21 mouse cellular contexts compared by ENCODE assay signal in the genomic region with DNA sequence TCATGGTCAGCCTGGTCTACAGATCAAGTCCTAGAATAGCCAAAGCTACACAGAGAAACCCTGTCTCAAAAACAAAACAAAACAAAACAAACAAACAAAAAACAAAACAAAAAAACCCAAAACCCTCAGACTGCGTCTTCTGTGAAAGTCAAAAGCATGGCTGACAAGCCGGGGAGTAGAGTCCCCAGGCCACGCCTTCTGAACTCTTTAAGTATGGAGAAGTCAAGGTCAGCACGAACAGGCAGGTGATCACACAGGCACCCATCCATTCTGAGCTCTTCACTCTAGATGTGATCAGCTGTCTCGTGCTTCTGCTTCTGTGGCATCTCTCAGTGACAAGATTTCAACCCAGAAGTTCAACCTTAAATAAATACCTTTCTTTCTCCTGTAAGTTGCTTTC. TPM values are rescaled to one million over a fixed set of nuclear protein-coding genes. Genes with fewer than 3 reads are reported as not detected.
A peak's percentile ranks its signal among the peaks of the same experiment; 100 is the strongest.
DNase-seq lines count a peak whose midpoint lies in the region; ATAC-seq and TF ChIP-seq lines count a peak whose summit lies in the region.
"Had no signal": no experiment of that assay in that cellular context is flagged by ENCODE, and none has a peak within 500 bp of the region (broad histone marks: within the 10 kb centered on the region; RNA-seq: fewer than 3 reads in every experiment).

No protein-coding gene starts in this region.

- TF ChIP-seq POLR2A in ES-Bruce4 (IDR thresholded peaks at IDR 0.05; ENCODE audit: insufficient read depth, low read length), result no peak

- H3K4me1 ChIP-seq in E14TG2a.4 (replicated peaks; ENCODE audit: low read depth, low read length), result peaks cover 86% of the 10 kb centered on the region
- peaks cover 5% of the 10 kb centered on the region for H3K4me1 ChIP-seq in ES-Bruce4 (ENCODE audit: control insufficient read depth, insufficient read depth, low read length)
- no peaks in the 10 kb centered on the region for H3K4me1 ChIP-seq in forebrain, embryonic 13.5 days
- H3K4me1 ChIP-seq in kidney, embryonic 14.5 days (ENCODE audit: control insufficient read depth, insufficient read depth, low read length), result no peaks in the 10 kb centered on the region

- TF ChIP-seq EP300 in ES-Bruce4 (IDR thresholded peaks at IDR 0.05; ENCODE audit: insufficient read depth, low read depth, low read length), result no peak

- TF ChIP-seq CTCF in E14TG2a.4 (conservative IDR thresholded peaks at IDR 0.05; ENCODE audit: low read length) (no peak), ES-Bruce4 (IDR thresholded peaks at IDR 0.05; ENCODE audit: low read depth, low read length) (no peak)

- WGBS in forebrain, embryonic 13.5 days, result 89% methylated on average over 5 of the region's 5 CpGs
- 86% methylated on average over 5 of the region's 5 CpGs for WGBS in kidney, embryonic 14.5 days

- ATAC-seq in forebrain, embryonic 13.5 days, result no peak
- no peak for ATAC-seq in kidney, embryonic 14.5 days (ENCODE audit: low FRiP score, low TSS enrichment)
- ATAC-seq: activated CD4-positive, CD25-positive, alpha-beta regulatory T cell, adult 4 months; forebrain, embryonic 14.5 days; forebrain, embryonic 16.5 days; Patski had no signal

- H3K36me3 ChIP-seq in E14TG2a.4 (ENCODE audit: insufficient read depth, low read length) (peaks cover 95% of the 10 kb centered on the region), ES-Bruce4 (ENCODE audit: control insufficient read depth, insufficient read depth, low read length, poor library complexity, severe bottlenecking) (peaks cover 22% of the 10 kb centered on the region)
- no peaks in the 10 kb centered on the region for H3K36me3 ChIP-seq in forebrain, embryonic 13.5 days (ENCODE audit: poor library complexity, severe bottlenecking)
- no peaks in the 10 kb centered on the region for H3K36me3 ChIP-seq in kidney, embryonic 14.5 days (ENCODE audit: control insufficient read depth, insufficient read depth, low read length)
- H3K36me3 ChIP-seq: G1E had no signal

- 0 out of 2 replicates have a peak overlapping the region, but pooled peaks have one; percentile 66 for H3K27ac ChIP-seq in ES-Bruce4 (ENCODE audit: insufficient read depth, low read length)
- no peak overlapping the region for H3K27ac ChIP-seq in forebrain, embryonic 13.5 days
- no peak overlapping the region for H3K27ac ChIP-seq in kidney, embryonic 14.5 days (ENCODE audit: low read depth, low read length)
- H3K27ac ChIP-seq: embryonic facial prominence, embryonic 10.5 days; embryonic facial prominence, embryonic 12.5 days had no signal

- H3K9me3 ChIP-seq in E14TG2a.4 (ENCODE audit: low read length), result no peaks in the 10 kb centered on the region
- H3K9me3 ChIP-seq in ES-Bruce4 (replicated peaks; ENCODE audit: control insufficient read depth, insufficient read depth, low read length, poor library complexity, severe bottlenecking), result no peaks in the 10 kb centered on the region
- H3K9me3 ChIP-seq in forebrain, embryonic 13.5 days (replicated peaks), result 0 out of 2 replicates have a peak, but pooled peaks cover 5% of the 10 kb centered on the region
- H3K9me3 ChIP-seq in kidney, embryonic 14.5 days (ENCODE audit: control insufficient read depth, low read length), result no peaks in the 10 kb centered on the region
- H3K9me3 ChIP-seq: embryonic facial prominence, embryonic 12.5 days; G1E had no signal

- DNase-seq in R1 (ENCODE audit: low read depth, low spot score), result peak; percentile 82
- no peak for DNase-seq in lung, postnatal 10 days
- DNase-seq: adrenal gland, adult 8-10 months; adrenal gland, postnatal 14 days; adrenal gland, postnatal 36 days; cerebellum, adult 11-12 months; cerebellum, adult 2 months; cerebellum, adult 9-10 months; cerebellum, postnatal 10 days; cerebellum, postnatal 25 days had no signal

- no peak overlapping the region for H3K4me2 ChIP-seq in forebrain, embryonic 13.5 days
- no peak overlapping the region for H3K4me2 ChIP-seq in kidney, embryonic 14.5 days (replicated peaks; ENCODE audit: low read depth, low read length)
- H3K4me2 ChIP-seq: embryonic facial prominence, embryonic 12.5 days had no signal

- H3K4me3 ChIP-seq in E14TG2a.4 (replicated peaks; ENCODE audit: low read length), result 0 out of 2 replicates have a peak overlapping the region, but pooled peaks have one; percentile 13
- no peak overlapping the region for H3K4me3 ChIP-seq in ES-Bruce4 (ENCODE audit: low read depth, low read length)
- H3K4me3 ChIP-seq in forebrain, embryonic 13.5 days, result no peak overlapping the region
- H3K4me3 ChIP-seq in kidney, embryonic 14.5 days (ENCODE audit: low read length), result no peak overlapping the region
- H3K4me3 ChIP-seq: embryonic facial prominence, embryonic 10.5 days; embryonic facial prominence, embryonic 12.5 days had no signal

- H3K27me3 ChIP-seq in E14TG2a.4 (ENCODE audit: insufficient read depth, low read length), result no peaks in the 10 kb centered on the region
- H3K27me3 ChIP-seq in ES-Bruce4 (ENCODE audit: control insufficient read depth, insufficient read depth, low read length, poor library complexity, severe bottlenecking), result no peaks in the 10 kb centered on the region
- no peaks in the 10 kb centered on the region for H3K27me3 ChIP-seq in forebrain, embryonic 13.5 days
- no peaks in the 10 kb centered on the region for H3K27me3 ChIP-seq in kidney, embryonic 14.5 days (ENCODE audit: control insufficient read depth, insufficient read depth, low read length)
- H3K27me3 ChIP-seq: embryonic facial prominence, embryonic 12.5 days had no signal

- no peak overlapping the region for H3K9ac ChIP-seq in ES-Bruce4 (ENCODE audit: low read depth, poor library complexity, severe bottlenecking)
- no peak overlapping the region for H3K9ac ChIP-seq in forebrain, embryonic 13.5 days
- no peak overlapping the region for H3K9ac ChIP-seq in kidney, embryonic 14.5 days (ENCODE audit: low read depth, low read length)
- H3K9ac ChIP-seq: embryonic facial prominence, embryonic 12.5 days had no signal

RNA-seq across cellular contexts. Expression of a gene that starts 35.9 kb away (rescaled TPM):
- polyA plus RNA-seq in ES-Bruce4 (2011; ENCODE audit: insufficient read depth, insufficient read length, low read depth, missing spikeins), result 74.7 and 74.9 TPM in 2 replicates
- 2.8 TPM in 2 replicates for polyA plus RNA-seq in forebrain, embryonic 13.5 days (2015; fragmentation: Nextera tagmentation; extraction: Ambion mirVana)
- polyA plus RNA-seq in kidney, embryonic 14.5 days (2014; fragmentation: Nextera tagmentation; extraction: Ambion mirVana), result 4.3 and 4.4 TPM in 2 replicates
- polyA plus RNA-seq: G1E had no signal

Comparison
In these comparisons a context has a peak if more than half of its experiments do, and no peak if none do; other contexts are left out.
1. RNA of a gene that starts 35.9 kb away (polyA plus RNA-seq): 74.7 to 74.9 TPM in ES-Bruce4; 4.3 to 4.4 TPM in kidney, embryonic 14.5 days and 2.8 TPM in forebrain, embryonic 13.5 days; every median in the first group is over 10 times any median in the second.